Comparison of ENCODE assay signal across 18 mouse cellular contexts in the genomic region with DNA sequence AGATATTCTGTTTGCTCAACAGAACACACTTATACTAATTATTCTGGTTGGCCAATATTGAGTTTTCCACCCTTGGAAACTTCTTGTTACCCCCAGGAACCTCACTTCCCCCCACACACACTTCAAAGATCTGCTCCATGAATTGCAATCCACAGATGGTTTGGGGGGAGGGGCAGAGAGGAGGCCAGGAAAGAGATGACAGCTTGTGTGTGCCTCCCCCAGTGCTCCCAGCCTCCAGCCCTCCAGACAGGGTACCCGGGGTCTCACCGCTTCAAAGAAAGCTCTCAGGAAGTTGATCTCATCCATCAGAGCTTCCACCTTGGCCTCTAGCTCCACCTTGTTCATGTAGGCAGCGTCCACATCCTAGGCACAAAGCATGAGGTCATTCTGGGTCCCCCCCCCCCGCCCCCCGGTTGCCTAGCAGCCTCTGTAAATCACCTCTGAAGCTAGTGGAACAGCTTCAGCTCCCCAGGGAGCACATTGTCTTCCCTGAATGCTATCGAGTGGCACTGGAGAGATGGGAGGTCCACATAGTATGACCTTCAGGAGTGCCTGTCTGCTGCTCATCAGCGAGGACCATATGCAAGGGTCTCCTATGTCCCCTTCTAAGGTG. TPM values are rescaled to one million over a fixed set of nuclear protein-coding genes. Genes with fewer than 3 reads are reported as not detected.
A peak's percentile ranks its signal among the peaks of the same experiment; 100 is the strongest.
DNase-seq lines count a peak whose midpoint lies in the region; ATAC-seq lines count a peak whose summit lies in the region.
"Had no signal": no experiment of that assay in that cellular context is flagged by ENCODE, and none has a peak within 500 bp of the region (broad histone marks: within the 10 kb centered on the region; RNA-seq: fewer than 3 reads in every experiment).

No protein-coding gene starts in this region.

- ATAC-seq in hindbrain, embryonic 14.5 days (ENCODE audit: low FRiP score), result no peak
- peak; percentile 24; the same call in 1 of the 2 replicates for ATAC-seq in midbrain, embryonic 11.5 days (ENCODE audit: low FRiP score)
- ATAC-seq in midbrain, embryonic 16.5 days, result no peak
- ATAC-seq: intestine, embryonic 16.5 days; Patski had no signal

- peak; percentile 70 for DNase-seq in hindbrain, embryonic 10.5 days (ENCODE audit: low spot score)
- no peak for DNase-seq in hindbrain, embryonic 14.5 days (ENCODE audit: low spot score)
- peak; percentile 90 for DNase-seq in midbrain, embryonic 11.5 days (ENCODE audit: low spot score, missing footprints)
- DNase-seq in limb, embryonic 10.5 days (ENCODE audit: low spot score), result no peak
- DNase-seq in frontal cortex, postnatal 25 days (ENCODE audit: low spot score in 2 of 2), result no peak
- no peak for DNase-seq in liver
- DNase-seq: lung, embryonic 14.5 days; right cerebral cortex, adult 18-20 months; thymus, postnatal 14 days had no signal

- no peak overlapping the region for H3K4me2 ChIP-seq in hindbrain, embryonic 14.5 days (replicated peaks)
- H3K4me2 ChIP-seq in midbrain, embryonic 11.5 days, result no peak overlapping the region
- no peak overlapping the region for H3K4me2 ChIP-seq in midbrain, embryonic 16.5 days (ENCODE audit: low read length)
- H3K4me2 ChIP-seq: hindbrain, embryonic 12.5 days; lung, embryonic 14.5 days had no signal

- H3K27ac ChIP-seq in hindbrain, embryonic 10.5 days, result no peak overlapping the region
- H3K27ac ChIP-seq in hindbrain, embryonic 14.5 days, result no peak overlapping the region
- H3K27ac ChIP-seq in midbrain, embryonic 11.5 days (ENCODE audit: low read depth, low read length), result no peak overlapping the region
- H3K27ac ChIP-seq in midbrain, embryonic 16.5 days (ENCODE audit: low read length), result no peak overlapping the region
- H3K27ac ChIP-seq in limb, embryonic 10.5 days, result 0 out of 2 replicates have a peak overlapping the region, but pooled peaks have one; percentile 8
- H3K27ac ChIP-seq: hindbrain, embryonic 12.5 days; macrophage had no signal

- no peaks in the 10 kb centered on the region for H3K36me3 ChIP-seq in hindbrain, embryonic 10.5 days
- H3K36me3 ChIP-seq in hindbrain, embryonic 14.5 days (replicated peaks; ENCODE audit: control insufficient read depth, insufficient read depth), result no peaks in the 10 kb centered on the region
- no peaks in the 10 kb centered on the region for H3K36me3 ChIP-seq in midbrain, embryonic 11.5 days (ENCODE audit: control insufficient read depth, insufficient read depth, low read length)
- H3K36me3 ChIP-seq in midbrain, embryonic 16.5 days (ENCODE audit: control insufficient read depth, insufficient read depth, low read length), result no peaks in the 10 kb centered on the region
- no peaks in the 10 kb centered on the region for H3K36me3 ChIP-seq in limb, embryonic 10.5 days
- H3K36me3 ChIP-seq: hindbrain, embryonic 12.5 days had no signal

- 7% methylated on average over 7 of the region's 7 CpGs for WGBS in hindbrain, embryonic 10.5 days
- WGBS in hindbrain, embryonic 14.5 days, result 10% methylated on average over 7 of the region's 7 CpGs
- WGBS in midbrain, embryonic 11.5 days, result 9% methylated on average over 7 of the region's 7 CpGs
- 8% methylated on average over 7 of the region's 7 CpGs for WGBS in midbrain, embryonic 16.5 days
- 4% methylated on average over 7 of the region's 7 CpGs for WGBS in limb, embryonic 10.5 days

- peaks cover 38% of the 10 kb centered on the region for H3K4me1 ChIP-seq in hindbrain, embryonic 10.5 days (replicated peaks)
- 0 out of 2 replicates have a peak, but pooled peaks cover under 1% of the 10 kb centered on the region for H3K4me1 ChIP-seq in hindbrain, embryonic 14.5 days (replicated peaks; ENCODE audit: control insufficient read depth, insufficient read depth, low read length)
- peaks cover 7% of the 10 kb centered on the region for H3K4me1 ChIP-seq in midbrain, embryonic 11.5 days (ENCODE audit: control insufficient read depth, insufficient read depth, low read length)
- peaks cover 2% of the 10 kb centered on the region; the same call in 1 of the 2 replicates for H3K4me1 ChIP-seq in midbrain, embryonic 16.5 days (ENCODE audit: control insufficient read depth, insufficient read depth, low read length)
- peaks cover 16% of the 10 kb centered on the region for H3K4me1 ChIP-seq in limb, embryonic 10.5 days

- peaks cover 54% of the 10 kb centered on the region for H3K27me3 ChIP-seq in hindbrain, embryonic 10.5 days (ENCODE audit: insufficient read depth, poor library complexity, severe bottlenecking)
- H3K27me3 ChIP-seq in hindbrain, embryonic 14.5 days (ENCODE audit: control insufficient read depth, insufficient read depth, low read length), result no peaks in the 10 kb centered on the region
- H3K27me3 ChIP-seq in midbrain, embryonic 11.5 days (ENCODE audit: control insufficient read depth, insufficient read depth, low read length), result no peaks in the 10 kb centered on the region
- H3K27me3 ChIP-seq in midbrain, embryonic 16.5 days (ENCODE audit: control insufficient read depth, insufficient read depth, low read depth, low read length), result no peaks in the 10 kb centered on the region
- H3K27me3 ChIP-seq in limb, embryonic 10.5 days (ENCODE audit: low read depth, poor library complexity, severe bottlenecking), result peaks cover 11% of the 10 kb centered on the region

- H3K9ac ChIP-seq in hindbrain, embryonic 14.5 days, result no peak overlapping the region
- no peak overlapping the region for H3K9ac ChIP-seq in midbrain, embryonic 11.5 days (ENCODE audit: low read length)
- H3K9ac ChIP-seq in midbrain, embryonic 16.5 days (ENCODE audit: low read depth, low read length), result no peak overlapping the region
- H3K9ac ChIP-seq: hindbrain, embryonic 12.5 days; lung, embryonic 14.5 days had no signal

- H3K9me3 ChIP-seq in hindbrain, embryonic 10.5 days, result no peaks in the 10 kb centered on the region
- H3K9me3 ChIP-seq in hindbrain, embryonic 14.5 days (ENCODE audit: control insufficient read depth, low read length), result no peaks in the 10 kb centered on the region
- H3K9me3 ChIP-seq in midbrain, embryonic 11.5 days (ENCODE audit: control insufficient read depth, low read length), result no peaks in the 10 kb centered on the region
- H3K9me3 ChIP-seq in midbrain, embryonic 16.5 days (replicated peaks; ENCODE audit: control insufficient read depth, low read length, poor library complexity, severe bottlenecking), result no peaks in the 10 kb centered on the region
- H3K9me3 ChIP-seq in limb, embryonic 10.5 days (replicated peaks), result no peaks in the 10 kb centered on the region
- H3K9me3 ChIP-seq: hindbrain, embryonic 12.5 days had no signal

- H3K4me3 ChIP-seq in hindbrain, embryonic 10.5 days, result no peak overlapping the region
- H3K4me3 ChIP-seq in hindbrain, embryonic 14.5 days (replicated peaks; ENCODE audit: low read length), result no peak overlapping the region
- H3K4me3 ChIP-seq in midbrain, embryonic 11.5 days (ENCODE audit: low read depth, low read length), result no peak overlapping the region
- H3K4me3 ChIP-seq in midbrain, embryonic 16.5 days (ENCODE audit: low read depth, low read length), result no peak overlapping the region
- H3K4me3 ChIP-seq in limb, embryonic 10.5 days, result no peak overlapping the region
- H3K4me3 ChIP-seq: hindbrain, embryonic 12.5 days had no signal

RNA-seq across cellular contexts. Expression of a gene that starts 4.6 kb away (rescaled TPM):
- polyA plus RNA-seq in hindbrain, embryonic 10.5 days (2016; fragmentation: Nextera tagmentation; extraction: Ambion mirVana), result 0.22 and 0.30 TPM in 2 replicates
- 0.15 and 0.23 TPM in 2 replicates for polyA plus RNA-seq in hindbrain, embryonic 14.5 days (2014; fragmentation: Nextera tagmentation; extraction: Ambion mirVana)
- polyA plus RNA-seq in midbrain, embryonic 11.5 days (2014; fragmentation: Nextera tagmentation; extraction: Ambion mirVana), result 0.30 and 0.50 TPM in 2 replicates
- polyA plus RNA-seq in midbrain, embryonic 16.5 days (2015; fragmentation: Nextera tagmentation; extraction: Ambion mirVana), result 0.19 TPM in 2 replicates
- 0.08 and 0.31 TPM in 2 replicates for polyA plus RNA-seq in limb, embryonic 10.5 days (2016; fragmentation: Nextera tagmentation; extraction: Ambion mirVana)
- polyA plus RNA-seq: heart, embryonic 14.5 days; liver, adult 2 months; macrophage; spleen, adult 2 months had no signal

RNA-seq across cellular contexts. Expression of a gene that starts 7.7 kb away (rescaled TPM):
- polyA plus RNA-seq in hindbrain, embryonic 10.5 days (2016; fragmentation: Nextera tagmentation; extraction: Ambion mirVana), result not detected in 2 replicates
- not detected in 2 replicates for polyA plus RNA-seq in hindbrain, embryonic 14.5 days (2014; fragmentation: Nextera tagmentation; extraction: Ambion mirVana)
- not detected in 2 replicates for polyA plus RNA-seq in midbrain, embryonic 11.5 days (2014; fragmentation: Nextera tagmentation; extraction: Ambion mirVana)
- polyA plus RNA-seq in midbrain, embryonic 16.5 days (2015; fragmentation: Nextera tagmentation; extraction: Ambion mirVana), result not detected in 2 replicates
- polyA plus RNA-seq in limb, embryonic 10.5 days (2016; fragmentation: Nextera tagmentation; extraction: Ambion mirVana), result not detected in 2 replicates
- polyA plus RNA-seq: heart, embryonic 14.5 days; hindbrain, embryonic 12.5 days; intestine, embryonic 16.5 days; liver, adult 2 months; lung, embryonic 14.5 days; macrophage; Patski; spleen, adult 2 months; stomach, embryonic 16.5 days had no signal

RNA-seq across cellular contexts. Expression of a gene that starts 15.6 kb away (rescaled TPM):
- polyA plus RNA-seq in hindbrain, embryonic 10.5 days (2016; fragmentation: Nextera tagmentation; extraction: Ambion mirVana), result 0.08 TPM in 1 of 2 replicates, not detected in the other
- 0.07 and 0.15 TPM in 2 replicates for polyA plus RNA-seq in hindbrain, embryonic 14.5 days (2014; fragmentation: Nextera tagmentation; extraction: Ambion mirVana)
- polyA plus RNA-seq in midbrain, embryonic 11.5 days (2014; fragmentation: Nextera tagmentation; extraction: Ambion mirVana), result not detected in 2 replicates
- polyA plus RNA-seq in midbrain, embryonic 16.5 days (2015; fragmentation: Nextera tagmentation; extraction: Ambion mirVana), result 0.07 and 0.08 TPM in 2 replicates
- 0.04 and 0.10 TPM in 2 replicates for polyA plus RNA-seq in limb, embryonic 10.5 days (2016; fragmentation: Nextera tagmentation; extraction: Ambion mirVana)
- polyA plus RNA-seq: intestine, embryonic 16.5 days; liver, adult 2 months; lung, embryonic 14.5 days; macrophage; Patski; spleen, adult 2 months had no signal

RNA-seq across cellular contexts. Expression of a gene that starts 25.5 kb away (rescaled TPM):
- not detected in 2 replicates for polyA plus RNA-seq in hindbrain, embryonic 10.5 days (2016; fragmentation: Nextera tagmentation; extraction: Ambion mirVana)
- not detected in 2 replicates for polyA plus RNA-seq in hindbrain, embryonic 14.5 days (2014; fragmentation: Nextera tagmentation; extraction: Ambion mirVana)
- not detected in 2 replicates for polyA plus RNA-seq in midbrain, embryonic 11.5 days (2014; fragmentation: Nextera tagmentation; extraction: Ambion mirVana)
- polyA plus RNA-seq in midbrain, embryonic 16.5 days (2015; fragmentation: Nextera tagmentation; extraction: Ambion mirVana), result not detected in 2 replicates
- polyA plus RNA-seq in limb, embryonic 10.5 days (2016; fragmentation: Nextera tagmentation; extraction: Ambion mirVana), result not detected in 2 replicates
- polyA plus RNA-seq: heart, embryonic 14.5 days; hindbrain, embryonic 12.5 days; liver, adult 2 months; lung, embryonic 14.5 days; macrophage; Patski; spleen, adult 2 months; stomach, embryonic 16.5 days had no signal

RNA-seq across cellular contexts. Expression of a gene that starts 41.1 kb away (rescaled TPM):
- polyA plus RNA-seq in hindbrain, embryonic 10.5 days (2016; fragmentation: Nextera tagmentation; extraction: Ambion mirVana), result not detected in 2 replicates
- not detected in 2 replicates for polyA plus RNA-seq in hindbrain, embryonic 14.5 days (2014; fragmentation: Nextera tagmentation; extraction: Ambion mirVana)
- polyA plus RNA-seq in midbrain, embryonic 11.5 days (2014; fragmentation: Nextera tagmentation; extraction: Ambion mirVana), result not detected in 2 replicates
- polyA plus RNA-seq in midbrain, embryonic 16.5 days (2015; fragmentation: Nextera tagmentation; extraction: Ambion mirVana), result not detected in 2 replicates
- polyA plus RNA-seq in limb, embryonic 10.5 days (2016; fragmentation: Nextera tagmentation; extraction: Ambion mirVana), result not detected in 2 replicates
- polyA plus RNA-seq: heart, embryonic 14.5 days; hindbrain, embryonic 12.5 days; intestine, embryonic 16.5 days; liver, adult 2 months; lung, embryonic 14.5 days; macrophage; Patski; spleen, adult 2 months; stomach, embryonic 16.5 days had no signal

Comparison
In these comparisons a context has a peak if more than half of its experiments do, and no peak if none do; other contexts are left out.
1. DNase-seq: peak in hindbrain, embryonic 10.5 days (single experiment) and midbrain, embryonic 11.5 days (single experiment); none in hindbrain, embryonic 14.5 days (single experiment), limb, embryonic 10.5 days (single experiment), frontal cortex, postnatal 25 days (0 of 2) and liver (single experiment).